Mouse (Mus musculus) left cerebral cortex, postnatal 36 days (tissue): ENCODE results near the gene Dio1. TPM values are rescaled to one million over a fixed set of nuclear protein-coding genes. Genes with fewer than 3 reads are reported as not detected.

Experiments used
- DNase-seq, 2 experiments: peaks; one replicate each; pipeline ENCODE4 v3.0.0; 2021 to 2022; ENCODE audit warnings: low spot score in 2 of 2, mixed read lengths in 1 of 2
- intact Hi-C: fragments of 180-260 bp; cut with DNase I; formaldehyde crosslinking; loops from one replicate; pipeline ENCODE4 v1.15.1; 2025
- total RNA-seq, 2 experiments: library from RNA; stranded (reverse); gene quantifications; 2 replicates each; pipeline ENCODE4 v1.2.3; 2021

The Dio1 gene
- total RNA-seq, 2 experiments from 2014 or later: not detected

DNA sequence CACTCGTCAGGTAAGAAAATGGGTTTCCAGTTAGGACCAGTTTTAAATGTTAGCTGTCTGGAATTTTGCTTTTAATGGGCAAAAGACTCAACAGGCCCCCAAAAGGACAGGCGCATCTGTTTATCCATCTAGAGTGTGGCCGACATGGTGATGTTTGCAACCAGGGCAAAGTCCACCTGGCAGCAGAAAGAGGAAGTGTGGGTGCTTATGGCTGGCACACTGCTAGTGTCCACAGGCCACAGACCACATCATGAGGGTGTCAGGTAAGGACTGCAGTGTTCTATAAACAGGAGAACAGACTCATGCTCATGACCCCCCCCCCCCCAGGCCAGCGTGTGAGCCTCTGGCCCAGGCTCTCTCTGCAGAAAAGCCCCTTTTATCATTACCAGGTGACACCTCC lies 4.1 kb downstream of the Dio1 start:
- intact Hi-C loops: no loop called here
- DNase-seq: no peak

DNA sequence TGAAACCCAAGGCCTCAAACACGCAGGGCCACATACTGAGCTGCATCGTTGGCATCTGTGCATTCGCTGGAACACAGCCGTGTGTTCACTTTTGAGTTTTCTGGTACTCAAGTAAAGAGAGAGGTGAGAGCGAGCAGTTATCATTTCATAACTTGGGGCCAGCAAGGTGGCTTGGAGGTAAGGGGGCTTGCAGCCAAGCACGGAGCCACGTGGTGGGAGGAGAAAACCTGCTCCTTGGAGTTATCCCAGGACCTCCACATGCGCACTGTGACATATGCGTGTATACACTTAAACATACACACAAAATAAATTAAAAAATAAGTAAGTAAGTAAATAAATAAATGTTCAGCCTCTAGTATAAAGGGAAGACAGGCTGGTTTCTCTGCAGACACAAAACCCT lies 4.7 kb downstream of the Dio1 start:
- DNase-seq: no peak
- intact Hi-C loops: no loop called here

DNA sequence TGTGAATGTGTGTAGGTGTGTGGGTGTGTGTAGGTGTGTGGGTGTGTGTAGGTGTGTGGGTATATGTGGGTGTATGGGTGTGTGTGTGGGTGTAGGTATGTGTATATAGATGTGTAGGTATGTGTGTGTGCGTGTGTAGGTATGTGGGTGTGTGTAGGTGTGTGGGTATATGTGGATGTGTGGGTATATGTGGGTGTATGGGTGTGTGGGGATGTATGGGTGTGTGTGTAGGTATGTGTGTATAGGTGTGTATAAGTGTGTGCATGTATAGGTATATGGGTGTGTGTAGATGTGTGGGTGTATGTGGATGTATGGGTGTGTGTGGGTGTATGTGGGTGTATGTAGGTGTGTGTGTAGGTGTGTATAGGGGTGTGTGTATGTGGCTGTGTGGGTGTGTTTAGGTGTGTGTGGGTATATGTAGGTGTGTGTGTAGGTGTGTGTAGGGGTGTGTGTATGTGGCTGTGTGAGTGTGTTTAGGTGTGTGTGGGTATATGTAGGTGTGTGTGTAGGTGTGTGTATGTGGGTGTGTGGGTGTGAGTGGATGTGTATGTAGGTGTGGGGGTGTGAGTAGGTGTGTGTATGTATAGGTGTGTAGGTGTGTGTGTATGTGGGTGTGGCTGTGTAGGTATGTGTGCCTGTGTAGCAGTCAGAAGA lies 5.9 kb downstream of the Dio1 start:
- intact Hi-C loops: no loop called here
- no peak for DNase-seq

DNA sequence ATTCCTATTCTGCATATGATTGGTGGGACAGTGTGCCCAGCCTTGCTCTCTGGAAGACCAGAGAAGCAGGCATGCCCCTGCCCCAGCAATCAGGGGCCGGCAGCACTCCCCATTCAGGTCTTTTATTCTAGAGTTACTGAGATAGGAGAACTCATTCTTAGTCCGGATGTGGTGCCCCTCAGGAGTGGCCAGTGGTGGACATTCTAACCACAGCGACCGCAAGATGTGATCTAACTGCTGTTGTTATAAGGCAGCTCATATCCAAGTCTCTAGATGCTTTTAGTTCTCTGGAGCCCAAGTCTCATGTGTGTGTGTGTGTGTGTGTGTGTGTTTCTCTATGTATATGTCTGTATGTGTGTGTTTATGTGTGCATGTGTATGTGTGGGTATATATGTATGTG lies 6.6 kb downstream of the Dio1 start:
- intact Hi-C loops: no loop called here
- no peak for DNase-seq

DNA sequence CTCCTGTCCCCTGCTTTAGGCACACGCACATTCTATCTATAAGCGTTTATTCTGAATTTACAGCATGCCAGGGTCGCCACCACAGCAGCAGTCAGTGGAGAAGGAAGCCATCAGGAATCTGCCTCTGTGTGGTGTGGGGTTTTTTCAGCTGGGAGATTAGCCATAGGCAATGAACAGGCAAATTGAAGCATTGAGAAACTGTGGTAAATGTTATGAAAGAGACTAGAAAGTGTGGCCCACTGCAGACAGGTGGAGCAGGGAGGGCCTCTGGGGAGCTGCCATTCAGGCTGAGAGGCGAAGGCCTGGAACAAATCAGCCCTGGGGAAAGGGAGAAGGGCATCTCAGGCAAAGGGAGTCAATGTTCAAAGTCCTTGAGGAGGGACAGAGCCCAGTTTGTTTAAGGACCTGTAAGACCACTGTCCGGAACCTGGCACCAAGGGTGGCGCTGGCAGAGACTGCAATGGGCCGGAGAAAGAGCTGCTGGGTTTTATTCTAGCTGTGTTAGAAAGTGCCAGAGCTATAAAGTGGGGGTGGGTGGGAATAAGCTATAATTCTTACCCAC lies 7.1 kb downstream of the Dio1 start:
- DNase-seq: no peak
- intact Hi-C loops: no loop called here

DNA sequence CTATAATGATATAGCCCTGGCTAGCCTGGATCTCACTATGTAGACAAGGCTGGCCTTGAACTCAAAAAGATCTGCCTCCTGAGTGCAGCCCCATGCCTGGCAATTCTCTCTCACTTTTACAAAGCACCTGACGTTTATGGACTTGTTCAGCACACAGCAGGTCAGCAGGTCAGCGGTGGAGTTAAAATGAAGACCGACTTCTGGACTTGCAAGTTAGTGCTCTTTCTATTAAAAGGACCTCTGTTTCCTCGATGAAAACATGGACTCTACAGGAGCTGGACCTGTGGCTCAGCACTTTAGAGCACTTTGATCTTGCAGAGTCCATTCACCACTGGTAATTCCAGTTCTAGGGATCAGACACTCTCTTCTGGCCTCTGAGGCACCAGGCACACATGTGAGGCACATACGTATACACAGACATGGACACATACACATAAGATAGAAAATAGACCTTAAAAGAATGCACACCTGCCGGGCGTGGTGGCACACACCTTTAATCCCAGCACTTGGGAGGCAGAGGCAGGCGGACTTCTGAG lies 8.8 kb downstream of the Dio1 start:
- no peak for DNase-seq
- intact Hi-C loops: no loop called here

DNA sequence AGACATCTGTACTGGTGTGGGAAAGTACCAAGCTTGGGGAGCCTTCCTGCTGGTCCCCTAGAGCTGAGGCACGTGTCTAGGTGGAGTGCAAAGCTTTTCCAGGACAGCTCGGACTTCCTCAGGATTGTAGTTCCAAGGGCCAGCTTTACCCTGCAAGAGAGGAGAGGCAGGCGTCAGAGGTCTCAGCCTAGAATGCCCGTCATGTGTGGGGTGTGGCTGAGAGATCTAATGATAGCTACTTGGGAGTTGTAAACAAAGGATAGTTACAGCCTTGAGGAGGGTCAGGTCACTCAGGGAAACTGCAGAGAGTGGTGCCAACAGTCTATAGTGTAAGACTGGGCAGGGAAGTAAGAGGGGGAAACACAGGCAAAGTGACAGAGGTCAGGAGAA lies 14.7 kb downstream of the Dio1 start:
- intact Hi-C loops: no loop called here
- DNase-seq: no peak

DNA sequence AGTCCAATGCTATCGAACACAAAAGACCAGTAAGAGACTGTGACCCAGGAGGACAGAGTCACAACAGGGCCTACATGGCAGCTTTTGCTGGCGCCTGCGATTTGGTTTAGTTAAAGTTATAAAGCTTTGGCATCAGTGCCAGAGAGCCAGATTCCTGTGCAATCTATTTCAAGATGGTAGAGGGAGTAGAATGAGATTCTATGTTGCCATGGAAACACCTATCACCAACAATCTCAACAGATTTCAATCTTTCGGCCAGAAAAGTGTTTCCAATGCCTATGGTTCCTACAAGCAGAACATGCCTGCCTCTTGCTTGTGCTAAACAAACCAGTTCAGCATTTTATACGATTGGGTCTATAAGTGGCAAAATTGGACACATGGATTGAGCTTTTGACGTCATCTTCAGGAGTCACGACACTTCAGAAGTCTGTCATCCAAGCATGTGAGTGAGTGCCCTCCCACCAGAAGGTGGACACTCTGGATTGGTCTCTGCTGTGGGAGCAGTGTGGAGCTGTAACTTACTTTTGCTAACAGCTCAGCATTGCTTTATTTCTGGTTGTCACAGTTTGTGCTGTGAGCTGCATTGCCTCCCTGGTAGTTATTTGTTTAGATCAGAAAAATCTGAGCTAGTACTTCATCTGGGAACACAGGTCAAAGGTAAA lies 15.2 kb downstream of the Dio1 start:
- intact Hi-C loops: no loop called here
- DNase-seq: peak; percentile 11 to 17

DNA sequence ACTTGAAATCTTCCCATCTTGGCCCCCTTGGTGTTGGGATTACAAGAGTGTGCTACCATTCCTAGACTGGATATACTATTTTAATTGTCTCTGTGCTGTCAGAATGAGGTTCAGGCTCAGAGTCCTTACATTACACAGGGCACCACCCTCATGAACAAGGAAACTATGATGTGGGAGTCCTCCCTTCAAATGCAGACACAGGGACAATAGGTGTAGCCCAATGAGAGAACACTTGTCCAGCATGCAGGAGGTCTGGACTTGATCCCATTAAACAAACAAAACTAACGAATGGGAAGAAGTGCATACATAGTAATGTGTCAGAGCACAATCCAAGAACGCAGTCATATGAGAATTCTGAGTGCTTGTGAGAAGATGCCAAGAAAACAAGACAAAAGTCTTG lies 19.5 kb downstream of the Dio1 start:
- intact Hi-C loops: no loop called here

DNA sequence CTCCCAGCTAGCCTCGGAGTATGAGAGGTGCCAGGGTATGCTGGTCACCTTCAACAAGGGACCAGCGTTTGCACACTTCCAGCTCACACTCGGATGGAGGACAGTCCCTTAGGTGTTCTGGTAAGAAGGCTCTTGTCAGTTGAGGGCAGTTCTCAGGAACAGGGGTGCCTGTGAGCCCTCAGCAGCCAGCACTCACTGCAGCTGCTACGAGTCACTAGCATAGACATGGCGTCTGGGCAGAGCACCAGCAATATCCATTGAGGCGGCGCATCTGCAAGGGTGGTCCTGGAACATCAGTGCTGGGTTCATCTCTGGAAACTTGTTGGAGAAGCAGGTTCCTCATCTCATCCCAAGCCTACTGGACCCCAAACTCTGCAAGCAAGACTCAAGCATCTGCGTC lies 20.6 kb downstream of the Dio1 start:
- intact Hi-C loops: no loop called here
- DNase-seq: no peak

More for the DNA sequence above, 19.5 kb downstream of the Dio1 start:
- no peak for DNase-seq

DNA sequence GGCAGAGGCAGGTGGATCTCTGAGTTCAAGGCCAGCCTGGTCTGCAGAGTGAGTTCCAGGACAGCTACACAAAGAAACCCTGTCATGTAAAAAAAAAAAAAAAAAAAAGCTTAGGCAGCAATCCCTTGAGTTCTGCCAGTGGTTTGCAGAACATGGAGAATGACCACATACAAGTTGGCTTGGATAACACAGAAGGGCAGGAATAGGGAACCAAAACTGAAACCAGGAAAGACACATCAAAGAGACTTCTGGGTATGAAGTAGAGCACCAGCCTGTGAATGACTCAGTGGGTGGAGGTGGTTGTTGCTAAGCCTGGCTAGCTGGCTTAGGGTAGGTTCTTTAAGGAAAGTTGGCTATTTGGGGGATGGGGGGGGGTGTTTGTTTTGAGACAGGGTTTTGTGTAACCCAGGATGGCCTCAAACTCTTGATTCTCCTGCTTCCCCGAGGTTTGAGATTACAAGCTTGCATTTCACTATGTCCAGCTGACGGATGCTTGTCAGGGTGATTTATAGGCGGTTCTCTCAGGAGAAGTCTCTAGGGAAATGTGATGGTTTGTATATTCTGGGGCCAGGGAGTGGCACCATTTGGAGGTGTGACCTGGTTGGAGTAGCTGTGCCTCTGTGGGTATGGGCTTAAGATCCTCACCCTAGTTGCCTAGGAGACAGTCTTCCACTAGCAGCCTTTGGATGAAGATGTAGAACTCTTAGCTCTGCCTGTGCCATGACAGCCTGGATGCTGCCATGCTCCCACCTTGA lies 21.3 kb downstream of the Dio1 start:
- intact Hi-C loops: no loop called here

DNA sequence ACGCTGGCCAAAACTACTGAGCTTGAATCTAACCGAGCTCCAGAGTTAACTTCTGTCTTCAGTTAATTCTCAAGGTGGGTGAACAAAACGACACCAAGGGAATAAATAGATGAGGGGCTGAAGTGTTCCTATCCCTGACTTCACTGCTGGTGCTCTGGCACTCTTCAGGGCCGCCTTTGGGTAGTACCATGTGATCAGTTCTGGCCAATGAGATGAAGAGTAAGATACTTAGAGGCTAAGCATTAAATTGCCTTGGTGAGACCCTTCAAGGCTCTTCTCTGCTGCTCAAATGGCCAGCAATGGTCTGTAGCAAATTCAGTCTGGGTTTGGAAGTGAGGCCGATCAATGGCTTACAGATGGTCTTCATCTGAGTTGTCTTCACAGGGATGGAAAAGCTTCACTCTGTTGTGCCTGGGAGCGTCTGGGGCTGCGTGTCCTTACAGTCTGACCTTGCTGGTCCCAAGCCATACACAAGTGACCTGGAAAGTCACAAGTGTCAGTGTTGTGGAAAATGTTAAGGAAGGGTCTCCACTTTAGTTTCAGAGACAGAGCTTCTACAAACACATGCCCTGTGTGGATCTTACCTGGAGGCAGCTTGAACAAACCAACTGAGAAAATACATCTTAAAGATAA lies 26.0 kb downstream of the Dio1 start:
- intact Hi-C loops: no loop called here
- no peak for DNase-seq

More for the DNA sequence above, 21.3 kb downstream of the Dio1 start:
- DNase-seq: no peak

DNA sequence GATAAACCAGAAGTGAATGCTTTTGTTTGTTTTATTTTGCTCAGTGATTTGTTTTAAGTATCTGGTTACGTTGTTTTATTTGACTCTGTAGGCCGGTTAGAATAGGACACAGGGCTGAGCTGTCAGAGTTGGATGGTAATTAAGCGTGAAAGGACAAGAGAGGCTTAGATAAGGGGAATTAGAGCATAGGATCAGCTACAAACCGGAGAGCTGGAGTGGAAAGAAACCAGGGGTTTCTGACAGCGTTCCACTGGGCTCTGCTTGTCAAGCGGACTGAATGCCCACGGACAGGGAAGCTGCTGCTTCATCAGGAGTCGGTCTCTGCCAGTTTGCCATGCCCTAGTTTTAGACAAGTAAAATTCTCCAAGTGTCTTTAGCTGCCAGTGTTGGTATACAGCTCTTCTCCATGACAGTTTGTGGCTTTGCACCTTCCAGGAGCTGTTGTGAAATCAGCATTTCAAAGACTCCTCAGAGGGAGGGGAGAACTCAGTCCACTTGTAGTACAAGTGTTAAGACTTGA lies 28.7 kb downstream of the Dio1 start:
- no peak for DNase-seq
- intact Hi-C loops: no loop called here

DNA sequence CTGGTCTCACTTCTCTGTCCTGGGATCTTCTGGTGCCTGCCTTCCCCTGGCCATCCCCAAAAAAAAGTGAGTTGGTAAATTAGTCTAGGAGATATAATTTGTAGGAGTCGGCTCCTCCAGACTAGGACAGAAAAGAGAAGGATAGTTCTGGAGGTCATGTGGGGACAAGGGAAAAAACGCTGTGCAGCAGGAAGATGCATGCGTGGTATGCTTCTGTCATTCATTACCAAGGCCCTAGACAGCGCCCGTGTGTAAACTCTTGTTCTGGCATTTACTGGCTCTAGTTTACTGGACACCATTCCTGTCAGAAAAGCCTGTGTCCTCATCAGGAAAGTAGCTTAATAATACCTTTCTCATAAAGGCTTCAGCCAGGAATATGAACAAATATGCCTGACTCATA lies 32.5 kb downstream of the Dio1 start:
- intact Hi-C loops: no loop called here
- DNase-seq: no peak

DNA sequence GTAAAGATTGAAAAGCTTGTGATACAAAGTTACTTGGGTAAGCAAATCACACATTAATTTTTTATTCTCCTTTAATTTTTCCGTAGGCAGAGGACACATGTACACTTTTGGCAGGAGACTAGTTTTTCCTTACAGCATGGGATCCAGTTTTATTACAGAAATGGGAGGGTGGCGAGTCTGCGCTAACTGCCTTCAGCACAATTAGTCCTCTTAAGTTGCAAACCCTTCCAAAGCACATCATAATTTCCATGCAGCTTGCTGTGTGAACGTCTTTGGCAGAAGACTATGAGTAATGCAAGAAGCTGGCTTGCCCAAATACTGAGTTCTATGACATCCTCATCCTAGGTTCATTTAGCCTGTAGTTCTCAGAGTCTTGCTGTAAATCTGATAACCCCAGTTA lies 33.3 kb downstream of the Dio1 start:
- intact Hi-C loops: no loop called here
- no peak for DNase-seq

DNA sequence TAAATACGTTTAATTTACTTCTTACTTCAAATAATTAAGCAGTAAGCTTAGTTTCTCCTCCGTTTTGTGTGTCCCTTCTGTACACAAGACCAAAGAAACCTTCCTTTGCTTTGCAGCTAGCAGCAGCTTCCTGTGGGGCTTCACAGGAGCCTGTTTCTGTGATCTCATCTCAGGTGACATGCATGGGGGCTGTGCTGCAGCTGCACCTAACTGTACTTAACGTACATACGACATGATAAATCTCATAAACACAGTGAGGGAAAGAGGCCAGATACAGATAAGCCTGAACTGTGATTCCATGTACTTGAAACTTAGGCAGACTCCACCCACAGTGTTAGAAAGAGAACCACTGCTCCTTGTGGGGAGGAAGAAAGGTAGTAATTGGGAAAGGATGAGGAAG lies 47.0 kb downstream of the Dio1 start:
- intact Hi-C loops: no loop called here

DNA sequence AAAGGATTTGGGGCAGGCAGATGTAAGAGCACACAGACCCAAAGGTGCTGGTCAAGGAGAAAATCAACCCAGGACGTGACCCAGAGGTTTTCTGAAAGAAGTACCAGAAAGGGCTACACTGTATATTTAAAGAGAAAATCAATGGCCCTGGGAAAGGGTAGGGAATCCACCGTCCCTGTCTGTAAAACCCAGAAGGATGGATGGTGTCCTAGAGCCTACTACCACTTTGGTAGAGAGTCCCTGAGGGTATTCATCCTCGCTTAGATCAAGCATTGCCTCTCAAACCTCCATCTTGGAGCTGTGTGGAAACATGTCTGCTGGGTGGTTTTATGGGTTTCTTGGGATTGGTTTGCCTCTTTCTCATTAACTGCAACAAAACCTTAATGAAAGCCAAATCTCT lies 52.6 kb downstream of the Dio1 start:
- intact Hi-C loops: no loop called here
- no peak for DNase-seq

More for the DNA sequence above, 47.0 kb downstream of the Dio1 start:
- no peak for DNase-seq

DNA sequence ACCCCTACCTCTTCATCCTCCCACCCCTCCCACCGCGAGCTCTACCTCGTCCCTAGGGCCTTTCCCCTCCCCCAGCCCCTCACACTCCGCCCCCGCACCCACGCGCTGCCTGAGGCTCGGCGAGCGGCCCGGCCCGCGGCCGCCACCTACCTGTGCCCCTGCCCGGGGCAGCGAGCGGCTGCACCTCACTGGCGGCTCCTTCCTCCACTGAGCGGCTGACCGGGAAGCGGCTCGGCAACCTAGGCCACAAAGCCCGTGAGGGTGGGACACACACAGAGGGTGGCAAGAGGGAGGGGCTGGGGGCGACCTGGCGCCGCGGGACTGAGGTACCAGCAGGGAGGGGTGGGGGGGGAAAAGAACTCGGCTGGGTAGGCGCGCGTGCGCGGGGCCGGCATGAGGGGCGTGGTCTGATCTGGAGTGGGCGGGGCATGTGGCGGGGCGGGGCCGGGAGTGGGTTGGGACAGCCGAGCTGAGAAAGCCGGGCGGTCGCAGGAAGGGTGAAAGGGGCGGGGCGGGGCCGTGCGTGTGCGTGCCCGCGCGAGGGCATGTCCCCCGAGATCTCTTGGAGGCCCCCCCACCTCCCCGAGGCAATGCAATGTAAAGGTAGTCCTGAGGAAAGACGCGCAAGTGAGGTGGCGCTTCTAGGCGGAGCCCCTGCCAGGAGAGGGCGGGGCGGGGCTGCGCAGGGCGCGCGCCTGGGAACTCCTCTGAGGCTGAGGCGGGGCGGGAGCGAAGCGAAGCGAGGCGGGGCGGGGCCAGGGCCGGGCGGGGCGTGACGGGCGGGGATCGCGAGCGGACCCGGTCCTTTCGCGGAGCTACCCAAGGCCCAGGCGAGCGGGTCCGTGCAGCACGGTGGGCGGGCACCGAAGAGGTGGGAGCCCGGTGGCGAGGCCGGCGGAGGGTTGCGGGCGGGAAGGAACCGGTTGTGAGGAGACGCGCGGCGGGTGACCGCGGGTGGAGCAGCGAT lies 53.6 kb downstream of the Dio1 start, which contains the start of the genes Lrrc42 and Hspb11:
TSS of gene Lrrc42 (minus strand) at position 408 of the 967 bp plus-strand sequence.
TSS of gene Hspb11 (plus strand) at position 469 of the 967 bp plus-strand sequence.
- DNase-seq: peak; percentile 91 to 92
- intact Hi-C loops: loop anchor here (2.0 kb wide), 1 partner anchor 61 kb away; the partner anchor contains the start of gene Yipf1
